Mouse (Mus musculus): Measurements from ENCODE around the gene Stx4a. TPM values are rescaled to one million over a fixed set of nuclear protein-coding genes. Genes with fewer than 3 reads are reported as not detected.
"Not testable (repeated sequence)": the region's sequence is repeated elsewhere in the genome, so short reads cannot be mapped to it uniquely, and the experiment has no call there.

Gene Stx4a
- polyA plus RNA-seq (2014; fragmentation: Nextera tagmentation; extraction: Ambion mirVana): 28.0 and 38.1 TPM in 2 replicates

GRCm38 (mm10) chr7:127824176-127824871, at the start of gene Stx4a, which contains the start of gene Stx1b:
Gene Stx4a (plus strand): TSS chr7:127824294.
Gene Stx1b (minus strand): TSS chr7:127824549.
- WGBS: 5% methylated on average over 26 of the region's 38 CpGs
- peak; percentile 70 for ATAC-seq (ENCODE audit: low read depth)

DNA sequence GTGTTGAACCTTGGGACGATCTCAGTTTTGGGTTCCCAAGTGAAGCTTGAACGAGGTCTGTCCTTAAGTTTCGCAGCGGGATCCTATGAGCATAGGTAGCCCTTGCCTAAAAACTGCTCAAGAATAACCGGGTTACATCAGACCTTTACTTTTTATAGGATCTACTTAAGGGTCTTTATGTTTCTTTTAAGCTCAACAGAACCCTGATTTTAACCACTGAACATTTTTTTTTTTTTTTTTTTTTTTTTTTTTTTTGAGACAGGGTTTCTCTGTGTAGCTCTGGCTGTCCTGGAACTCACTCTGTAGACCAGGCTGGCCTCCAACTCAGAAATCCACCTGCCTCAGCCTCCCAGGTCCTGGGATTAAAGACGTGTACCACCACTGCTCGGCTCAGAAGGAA, 48.3 kb upstream of the Stx4a start:
- Histone ChIP-seq H3K9ac (ENCODE audit: low read depth, low read length) (peak overlapping the region; percentile 94), H3K27ac (replicated peaks; ENCODE audit: low read depth, low read length) (peak overlapping the region; percentile 99), H3K4me3 (ENCODE audit: low read depth, low read length) (peak overlapping the region; percentile 90), H3K4me1 (ENCODE audit: control insufficient read depth, insufficient read depth, low read length) (peaks cover 13% of the 10 kb centered on the region), H3K36me3 (ENCODE audit: control insufficient read depth, insufficient read depth, low read length) (peaks cover 30% of the 10 kb centered on the region), H3K4me2 (ENCODE audit: low read depth, low read length) (peak overlapping the region; percentile 78)
- not testable (repeated sequence) for DNase-seq (ENCODE audit: low spot score); ATAC-seq (ENCODE audit: low read depth); H3K27me3 ChIP-seq (replicated peaks; ENCODE audit: control insufficient read depth, insufficient read depth, low read length); H3K9me3 ChIP-seq (ENCODE audit: control insufficient read depth, low read length)
- 75% methylated on average over 7 of the region's 7 CpGs for WGBS

More at GRCm38 (mm10) chr7:127824176-127824871, at the start of gene Stx4a, which contains the start of gene Stx1b:
- H3K4me3 ChIP-seq (ENCODE audit: low read depth, low read length): peak within 1 kb of the TSS; percentile 54
- H3K4me2 ChIP-seq (ENCODE audit: low read depth, low read length): peak within 1 kb of the TSS; percentile 56
- peak; percentile 72 for DNase-seq (ENCODE audit: low spot score)
- no peaks in the 10 kb centered on the region for H3K36me3 ChIP-seq (ENCODE audit: control insufficient read depth, insufficient read depth, low read length)
- H3K27ac ChIP-seq (replicated peaks; ENCODE audit: low read depth, low read length): peak within 1 kb of the TSS; percentile 45
- peaks cover 5% of the 10 kb centered on the region for H3K4me1 ChIP-seq (ENCODE audit: control insufficient read depth, insufficient read depth, low read length)
- H3K9me3 ChIP-seq (ENCODE audit: control insufficient read depth, low read length): no peaks in the 10 kb centered on the region
- no peaks in the 10 kb centered on the region for H3K27me3 ChIP-seq (replicated peaks; ENCODE audit: control insufficient read depth, insufficient read depth, low read length)
- peak within 1 kb of the TSS; percentile 75 for H3K9ac ChIP-seq (ENCODE audit: low read depth, low read length)

GRCm38 (mm10) chr7:127776426-127776825, 47.7 kb upstream of the Stx4a start, which contains the start of gene Setd1a:
Gene Setd1a (plus strand): TSS chr7:127776670.
- no peaks in the 10 kb centered on the region for H3K27me3 ChIP-seq (replicated peaks; ENCODE audit: control insufficient read depth, insufficient read depth, low read length)

DNA sequence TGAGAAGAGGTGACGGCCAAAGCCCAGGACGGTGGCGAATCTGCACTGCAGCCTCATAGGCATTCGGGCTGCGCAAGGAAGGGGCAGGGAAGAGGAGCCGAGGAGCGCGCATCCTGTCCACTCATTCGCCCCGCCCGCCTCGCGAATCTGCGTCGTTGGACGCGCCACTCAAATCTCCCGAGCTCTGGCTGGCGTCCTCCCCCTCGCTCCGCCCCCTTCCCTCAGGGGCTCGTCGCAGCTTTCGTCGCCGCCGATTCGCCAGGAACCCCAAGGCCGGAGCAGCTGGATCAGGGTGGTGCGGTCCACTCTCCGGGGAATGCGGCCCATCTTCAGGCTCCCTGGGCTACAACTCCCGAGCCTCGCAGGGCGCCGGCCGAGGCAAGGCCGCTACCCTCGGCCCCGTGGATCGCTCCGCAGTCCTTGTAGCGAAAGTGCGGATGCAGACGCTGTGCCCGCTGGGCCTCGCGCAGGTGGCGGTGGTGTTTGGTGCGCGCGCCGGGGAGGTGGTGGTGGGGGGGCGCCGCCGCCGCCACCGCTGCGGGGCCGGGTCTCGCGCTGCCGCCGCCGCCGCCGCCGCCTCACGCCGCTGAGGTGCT, 47.1 kb upstream of the Stx4a start:
- ATAC-seq (ENCODE audit: low read depth) (peak; percentile 92), DNase-seq (ENCODE audit: low spot score) (peak; percentile 98)
- 0% methylated on average over 19 of the region's 70 CpGs for WGBS
- peaks cover 8% of the 10 kb centered on the region for H3K4me1 ChIP-seq (ENCODE audit: control insufficient read depth, insufficient read depth, low read length)
- peak overlapping the region; percentile 94 for H3K9ac ChIP-seq (ENCODE audit: low read depth, low read length)
- H3K27ac ChIP-seq (replicated peaks; ENCODE audit: low read depth, low read length): peak overlapping the region; percentile 99
- no peaks in the 10 kb centered on the region for H3K9me3 ChIP-seq (ENCODE audit: control insufficient read depth, low read length)
- peak overlapping the region; percentile 90 for H3K4me3 ChIP-seq (ENCODE audit: low read depth, low read length)
- no peaks in the 10 kb centered on the region for H3K27me3 ChIP-seq (replicated peaks; ENCODE audit: control insufficient read depth, insufficient read depth, low read length)
- H3K36me3 ChIP-seq (ENCODE audit: control insufficient read depth, insufficient read depth, low read length): peaks cover 41% of the 10 kb centered on the region
- H3K4me2 ChIP-seq (ENCODE audit: low read depth, low read length): peak overlapping the region; percentile 78

More at GRCm38 (mm10) chr7:127776426-127776825, 47.7 kb upstream of the Stx4a start, which contains the start of gene Setd1a:
- ATAC-seq (ENCODE audit: low read depth) (peak; percentile 62), DNase-seq (ENCODE audit: low spot score) (peak; percentile 92)
- H3K4me2 ChIP-seq (ENCODE audit: low read depth, low read length): peak within 1 kb of the TSS; percentile 78
- peak within 1 kb of the TSS; percentile 94 for H3K9ac ChIP-seq (ENCODE audit: low read depth, low read length)
- H3K36me3 ChIP-seq (ENCODE audit: control insufficient read depth, insufficient read depth, low read length): peaks cover 36% of the 10 kb centered on the region
- peak within 1 kb of the TSS; percentile 99 for H3K27ac ChIP-seq (replicated peaks; ENCODE audit: low read depth, low read length)
- H3K4me3 ChIP-seq (ENCODE audit: low read depth, low read length): peak within 1 kb of the TSS; percentile 90
- no peaks in the 10 kb centered on the region for H3K9me3 ChIP-seq (ENCODE audit: control insufficient read depth, low read length)
- under 1% methylated on average over 23 of the region's 23 CpGs for WGBS
- peaks cover 8% of the 10 kb centered on the region for H3K4me1 ChIP-seq (ENCODE audit: control insufficient read depth, insufficient read depth, low read length)

DNA sequence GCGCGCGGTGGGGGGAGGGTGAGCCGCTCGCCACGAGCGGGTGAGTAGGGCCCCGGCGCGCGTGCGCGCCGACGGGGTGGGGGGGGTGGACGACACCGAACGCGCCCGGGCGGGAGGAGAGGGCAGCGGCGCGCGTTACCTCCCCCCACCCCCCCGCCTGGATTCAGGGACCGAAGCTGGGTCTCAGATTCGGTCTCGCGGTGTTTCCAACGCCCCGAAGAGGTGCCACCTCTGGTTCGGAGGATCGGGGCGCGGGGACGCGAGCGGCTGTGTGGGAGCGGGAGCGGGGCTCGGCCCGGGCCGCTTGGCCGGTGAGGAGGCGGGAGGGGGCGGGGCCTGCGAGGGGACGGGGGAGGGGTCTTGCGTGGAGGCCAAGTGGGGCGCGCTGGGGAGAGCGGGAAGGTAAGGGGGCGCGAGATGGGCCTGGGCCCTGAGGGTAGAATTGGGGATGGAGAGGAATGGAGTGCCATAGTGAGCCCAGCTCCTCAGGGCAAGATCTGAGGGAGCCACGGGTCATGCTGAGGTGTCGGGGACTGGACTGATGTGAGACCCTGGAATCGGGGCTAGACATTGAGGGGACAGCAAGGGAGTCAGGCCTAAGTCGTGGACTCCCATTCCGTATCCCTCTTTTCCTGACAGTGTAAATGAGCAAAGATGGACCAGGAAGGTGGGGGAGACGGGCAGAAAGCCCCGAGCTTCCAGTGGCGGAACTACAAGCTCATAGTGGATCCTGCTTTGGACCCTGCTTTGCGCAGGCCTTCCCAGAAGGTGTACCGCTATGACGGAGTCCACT, 46.4 kb upstream of the Stx4a start:
- peaks cover 48% of the 10 kb centered on the region for H3K36me3 ChIP-seq (ENCODE audit: control insufficient read depth, insufficient read depth, low read length)
- H3K27me3 ChIP-seq (replicated peaks; ENCODE audit: control insufficient read depth, insufficient read depth, low read length): no peaks in the 10 kb centered on the region
- peak overlapping the region; percentile 94 for H3K9ac ChIP-seq (ENCODE audit: low read depth, low read length)
- DNase-seq (ENCODE audit: low spot score) (peak; percentile 58), ATAC-seq (ENCODE audit: low read depth) (peak; percentile 56)
- H3K27ac ChIP-seq (replicated peaks; ENCODE audit: low read depth, low read length): peak overlapping the region; percentile 99
- no peaks in the 10 kb centered on the region for H3K9me3 ChIP-seq (ENCODE audit: control insufficient read depth, low read length)
- H3K4me1 ChIP-seq (ENCODE audit: control insufficient read depth, insufficient read depth, low read length): peaks cover 8% of the 10 kb centered on the region
- WGBS: 2% methylated on average over 27 of the region's 66 CpGs
- H3K4me3 ChIP-seq (ENCODE audit: low read depth, low read length): peak overlapping the region; percentile 90
- peak overlapping the region; percentile 78 for H3K4me2 ChIP-seq (ENCODE audit: low read depth, low read length)

GRCm38 (mm10) chr7:127778350-127778749, 45.7 kb upstream of the Stx4a start:
- Histone ChIP-seq H3K27ac (replicated peaks; ENCODE audit: low read depth, low read length) (peak overlapping the region; percentile 99; the same call in 1 of the 2 replicates), H3K9me3 (ENCODE audit: control insufficient read depth, low read length) (no peaks in the 10 kb centered on the region), H3K36me3 (ENCODE audit: control insufficient read depth, insufficient read depth, low read length) (peaks cover 52% of the 10 kb centered on the region), H3K27me3 (replicated peaks; ENCODE audit: control insufficient read depth, insufficient read depth, low read length) (no peaks in the 10 kb centered on the region), H3K4me2 (ENCODE audit: low read depth, low read length) (peak overlapping the region; percentile 78), H3K4me1 (ENCODE audit: control insufficient read depth, insufficient read depth, low read length) (peaks cover 8% of the 10 kb centered on the region), H3K9ac (ENCODE audit: low read depth, low read length) (peak overlapping the region; percentile 94), H3K4me3 (ENCODE audit: low read depth, low read length) (peak overlapping the region; percentile 90)
- DNase-seq (ENCODE audit: low spot score): no peak
- no peak for ATAC-seq (ENCODE audit: low read depth)
- 76% methylated on average over 4 of the region's 4 CpGs for WGBS

GRCm38 (mm10) chr7:127785308-127785707, 38.8 kb upstream of the Stx4a start, which contains the start of gene Gm49388:
Gene Gm49388 (plus strand): TSS chr7:127785608.
- no peak within 1 kb of the TSS for H3K9ac ChIP-seq (ENCODE audit: low read depth, low read length)

More at GRCm38 (mm10) chr7:127785308-127785707, 38.8 kb upstream of the Stx4a start, which contains the start of gene Gm49388:
- WGBS: 98% methylated on average over 7 of the region's 7 CpGs
- Histone ChIP-seq H3K4me1 (ENCODE audit: control insufficient read depth, insufficient read depth, low read length) (no peaks in the 10 kb centered on the region), H3K36me3 (ENCODE audit: control insufficient read depth, insufficient read depth, low read length) (peaks cover 97% of the 10 kb centered on the region), H3K9me3 (ENCODE audit: control insufficient read depth, low read length) (no peaks in the 10 kb centered on the region), H3K4me3 (ENCODE audit: low read depth, low read length) (no peak within 1 kb of the TSS), H3K27ac (replicated peaks; ENCODE audit: low read depth, low read length) (no peak within 1 kb of the TSS), H3K4me2 (ENCODE audit: low read depth, low read length) (no peak within 1 kb of the TSS), H3K27me3 (replicated peaks; ENCODE audit: control insufficient read depth, insufficient read depth, low read length) (no peaks in the 10 kb centered on the region)
- no peak for DNase-seq (ENCODE audit: low spot score)
- no peak for ATAC-seq (ENCODE audit: low read depth)
